Mouse (Mus musculus): ENCODE measurements around the gene Mid1.

DNA sequence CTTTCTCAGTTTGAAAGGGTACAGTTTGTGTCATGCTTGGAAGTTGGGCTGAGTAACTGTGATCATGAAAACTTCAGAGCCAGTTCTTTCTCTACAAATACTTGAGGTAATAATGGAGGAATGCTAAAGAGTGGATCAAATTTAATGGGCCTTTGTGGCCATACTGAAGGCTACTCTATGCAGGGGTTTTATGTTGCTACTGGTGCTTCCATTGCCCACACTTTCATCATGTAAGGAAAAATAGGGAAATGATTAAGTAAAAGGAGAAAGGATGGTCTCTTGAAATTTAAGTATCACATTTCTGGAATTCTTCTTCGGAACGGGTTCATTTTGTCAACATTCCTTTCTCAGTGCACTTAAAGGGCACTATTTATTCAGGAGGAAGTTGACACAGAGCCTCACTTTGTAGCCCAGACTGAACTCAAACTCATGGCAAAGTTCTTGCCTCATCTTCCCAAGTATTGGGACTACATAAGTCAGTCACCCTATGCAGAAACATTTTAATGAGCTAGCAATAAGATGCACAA is 176.3 kb downstream of the Mid1 start:
- TF ChIP-seq EP300 (IDR thresholded peaks at IDR 0.05) (peak; percentile 53), CTCF (IDR thresholded peaks at IDR 0.05) (no peak)
